Mouse (Mus musculus) small intestine, adult 2 months (tissue): ENCODE data around the gene Dclk3. TPM values are rescaled to one million over a fixed set of nuclear protein-coding genes. Genes with fewer than 3 reads are reported as not detected.

Experiments
- H3K27ac ChIP-seq: fragments of 200-500 bp; 2 replicates; pipeline ENCODE4 v1.5.1; 2012; ENCODE audit warnings: low read depth, low read length, control low read depth, inconsistent platforms; ENCODE audit not compliant: insufficient read depth
- H3K27me3 ChIP-seq: fragments of 200-500 bp; 2 replicates; pipeline ENCODE4 v1.6.1; 2012; ENCODE audit warnings: mild to moderate bottlenecking, moderate library complexity, low read length, inconsistent platforms; ENCODE audit not compliant: control insufficient read depth, insufficient read depth
- H3K36me3 ChIP-seq: fragments of 200-500 bp; 2 replicates; pipeline ENCODE4 v1.6.1; 2012; ENCODE audit warnings: mild to moderate bottlenecking, low read length, control low read depth, inconsistent platforms; ENCODE audit not compliant: control insufficient read depth, insufficient read depth
- H3K4me1 ChIP-seq: fragments of 200-500 bp; 2 replicates; pipeline ENCODE4 v1.6.1; 2012; ENCODE audit warnings: low read length, inconsistent platforms, mixed read lengths; ENCODE audit not compliant: control insufficient read depth, insufficient read depth, insufficient read length
- H3K4me3 ChIP-seq: fragments of 200-500 bp; 2 replicates; pipeline ENCODE4 v1.5.1; 2012; ENCODE audit warnings: low read depth, mild to moderate bottlenecking, control low read depth, inconsistent platforms, low read length, moderate library complexity
- CTCF ChIP-seq: fragments of 200-500 bp; IDR thresholded peaks from 2 replicates; pipeline ENCODE4 v1.5.1; 2012; ENCODE audit warnings: low read depth, mild to moderate bottlenecking, control low read depth, inconsistent platforms, low read length, moderate library complexity, mixed read lengths; ENCODE audit not compliant: insufficient replicate concordance, insufficient read length; ENCODE audit errors: extremely low read depth
- POLR2A ChIP-seq: fragments of 200-500 bp; IDR thresholded peaks from 2 replicates; pipeline ENCODE4 v1.6.1; 2012; ENCODE audit warnings: low read depth, mild to moderate bottlenecking, control low read depth, inconsistent platforms, low read length, moderate library complexity
- WGBS: fragments of 180-500 bp; shearing (Covaris S2); methylation state at CpG from one replicate; pipeline ENCODE4 v1.1.7; 2018; 5-methylcytosine and 5-hydroxymethylcytosine counted together
- polyA plus RNA-seq: library from polyadenylated mRNA; depleted of rRNA; stranded (reverse); fragments of >200 nt; gene quantifications from 2 replicates; pipeline ENCODE4 v1.2.3, GENCODE M21; 2012

Dclk3 gene
- polyA plus RNA-seq, 1 experiment, result 2.2 TPM

DNA sequence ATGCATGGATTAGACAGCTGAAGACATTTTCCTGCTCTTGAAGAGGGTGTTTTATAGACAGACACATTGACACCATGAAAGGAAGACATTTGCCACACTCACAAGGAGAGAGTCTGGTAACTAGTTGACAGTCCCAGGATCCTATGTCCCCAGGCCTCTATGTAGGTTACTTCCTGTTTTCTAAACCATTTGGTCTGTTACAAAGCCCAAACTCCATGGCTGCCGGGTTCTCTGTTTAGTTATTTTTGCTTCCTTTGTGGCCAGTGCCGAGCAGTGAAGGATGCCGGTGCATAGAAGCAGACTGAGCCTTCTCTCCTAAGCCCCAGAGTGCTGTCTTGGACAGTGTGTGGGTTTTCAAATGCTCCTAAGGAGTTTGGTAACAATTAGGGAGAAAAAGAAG, 15.0 kb downstream of the Dclk3 start:
- Histone ChIP-seq H3K36me3 (no peaks in the 10 kb centered on the region), H3K4me3 (no peak overlapping the region), H3K27ac (no peak overlapping the region), H3K4me1 (peaks cover 10% of the 10 kb centered on the region), H3K27me3 (no peaks in the 10 kb centered on the region)
- WGBS, result 75% methylated on average over 3 of the region's 3 CpGs
- no peak for TF ChIP-seq POLR2A
- TF ChIP-seq CTCF, result no peak

DNA sequence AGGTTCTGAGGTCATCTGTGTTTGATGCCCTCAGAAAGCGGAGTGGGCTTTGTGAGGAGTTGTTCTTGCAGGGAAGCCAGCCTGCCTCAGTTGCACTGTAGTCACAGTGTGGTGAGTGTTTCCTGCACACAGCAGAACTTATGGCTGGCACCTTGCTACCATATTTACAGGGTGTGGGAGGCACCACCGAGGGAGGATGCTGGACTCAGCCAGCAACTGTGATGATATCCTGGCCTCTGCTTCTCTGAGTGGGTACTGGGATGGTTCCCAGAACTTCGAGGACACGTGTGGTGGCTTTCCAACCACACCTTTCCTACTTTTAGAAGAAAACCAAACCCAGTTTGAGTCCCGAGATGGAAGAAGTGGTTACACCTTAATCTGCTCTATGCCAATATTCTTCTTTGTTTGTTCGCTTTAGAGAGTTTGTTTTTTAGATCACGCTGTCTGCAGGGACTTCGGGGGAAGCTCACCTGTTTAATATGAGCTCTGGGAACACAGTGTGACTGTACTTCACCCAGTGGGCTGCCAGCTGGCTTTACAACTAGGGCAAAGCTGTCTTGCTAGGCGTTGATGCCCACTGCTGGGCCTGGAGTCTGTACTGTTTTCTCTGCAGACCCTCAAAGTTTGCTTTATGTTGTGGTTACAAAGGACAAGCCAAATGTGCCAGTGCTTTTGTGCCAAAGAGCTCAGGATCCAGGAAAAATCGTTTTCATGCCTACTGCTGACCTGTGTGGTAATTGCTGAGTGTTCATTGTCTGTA, 18.5 kb downstream of the Dclk3 start:
- Histone ChIP-seq H3K27me3 (no peaks in the 10 kb centered on the region), H3K36me3 (no peaks in the 10 kb centered on the region), H3K4me3 (no peak overlapping the region), H3K27ac (no peak overlapping the region), H3K4me1 (no peaks in the 10 kb centered on the region; the same call in 1 of the 2 replicates)
- TF ChIP-seq CTCF, result no peak
- TF ChIP-seq POLR2A, result no peak
- WGBS, result 79% methylated on average over 10 of the region's 10 CpGs

DNA sequence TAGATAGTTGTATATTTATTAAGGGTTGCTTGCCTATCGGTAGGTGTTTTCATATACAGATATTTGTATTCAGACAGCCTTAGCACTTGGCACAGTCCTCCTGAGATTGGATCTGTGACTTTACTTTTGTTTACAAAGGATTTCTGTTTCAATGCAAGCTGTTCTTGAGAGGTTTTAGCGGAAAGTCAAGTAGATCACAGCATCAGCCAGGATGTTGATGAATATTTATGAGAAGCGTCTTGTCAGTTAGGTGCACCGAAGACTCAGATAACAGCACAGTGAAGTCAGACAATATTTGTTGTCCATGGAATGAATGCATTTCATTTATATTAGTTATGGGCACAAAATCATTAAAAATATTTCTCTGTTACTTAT, 19.0 kb downstream of the Dclk3 start:
- WGBS, result 83% methylated on average over 4 of the region's 4 CpGs
- TF ChIP-seq POLR2A, result no peak
- Histone ChIP-seq H3K4me3 (no peak overlapping the region), H3K36me3 (no peaks in the 10 kb centered on the region), H3K4me1 (no peaks in the 10 kb centered on the region; the same call in 1 of the 2 replicates), H3K27ac (no peak overlapping the region), H3K27me3 (no peaks in the 10 kb centered on the region)

DNA sequence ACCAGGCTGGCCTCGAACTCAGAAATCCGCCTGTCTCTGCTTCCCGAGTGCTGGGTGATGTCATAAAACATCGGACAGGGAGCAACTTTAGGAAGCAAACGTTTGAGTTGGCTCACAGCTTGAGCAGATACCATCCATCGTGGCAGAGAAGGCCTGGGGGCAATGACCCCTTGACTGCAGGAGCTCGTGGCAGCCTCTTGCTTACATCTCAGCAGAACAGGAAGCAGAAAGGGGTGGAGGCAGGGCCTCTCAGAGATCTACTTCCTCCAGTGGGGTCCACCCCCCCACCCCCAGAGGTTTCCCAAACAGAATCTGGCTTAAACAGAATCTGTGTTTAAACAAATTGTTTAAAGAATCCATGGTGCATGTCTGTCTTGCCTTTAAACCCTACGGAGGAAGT, 20.6 kb downstream of the Dclk3 start:
- H3K4me1 ChIP-seq, result no peaks in the 10 kb centered on the region; the same call in 1 of the 2 replicates
- H3K27me3 ChIP-seq, result no peaks in the 10 kb centered on the region
- 0 out of 2 replicates have a peak overlapping the region, but pooled peaks have one; percentile 15 for H3K27ac ChIP-seq
- TF ChIP-seq CTCF (no peak), POLR2A (no peak)
- no peak overlapping the region for H3K4me3 ChIP-seq
- no peaks in the 10 kb centered on the region for H3K36me3 ChIP-seq
- WGBS, result 63% methylated on average over 8 of the region's 8 CpGs

DNA sequence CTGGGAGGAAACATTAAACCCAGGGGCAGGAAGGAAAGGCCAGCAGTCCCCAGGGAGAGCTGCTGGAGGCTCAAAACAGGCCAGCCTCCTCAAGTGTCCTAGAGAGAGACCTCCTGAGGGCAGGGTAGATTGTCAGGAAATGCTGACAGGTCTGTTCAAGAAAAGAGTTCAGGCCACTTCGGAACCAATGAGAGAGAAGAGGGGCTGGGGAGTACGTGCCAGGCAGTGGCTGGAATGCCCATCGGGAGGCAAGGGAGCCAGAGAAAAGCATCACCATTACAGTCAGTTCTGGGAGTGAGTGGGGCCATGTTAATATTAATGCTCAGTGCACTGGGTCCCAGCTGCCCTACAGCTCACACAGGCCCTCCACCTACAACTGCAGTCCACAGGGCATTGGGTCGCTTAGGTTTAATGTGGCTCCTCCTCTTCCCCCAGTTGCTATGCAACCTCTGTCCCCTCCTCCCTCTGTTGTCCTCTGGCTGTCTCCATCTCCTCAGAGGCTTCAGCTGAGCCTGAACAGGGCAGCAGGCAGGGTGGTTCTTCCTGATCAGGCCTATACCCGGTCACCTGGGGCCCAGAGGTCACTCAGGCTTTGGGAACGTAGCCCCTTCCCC, 21.4 kb downstream of the Dclk3 start:
- Histone ChIP-seq H3K36me3 (no peaks in the 10 kb centered on the region), H3K4me1 (no peaks in the 10 kb centered on the region; the same call in 1 of the 2 replicates), H3K27me3 (no peaks in the 10 kb centered on the region), H3K27ac (no peak overlapping the region), H3K4me3 (no peak overlapping the region)
- WGBS, result 52% methylated on average over 6 of the region's 6 CpGs
- TF ChIP-seq POLR2A (no peak), CTCF (no peak)

DNA sequence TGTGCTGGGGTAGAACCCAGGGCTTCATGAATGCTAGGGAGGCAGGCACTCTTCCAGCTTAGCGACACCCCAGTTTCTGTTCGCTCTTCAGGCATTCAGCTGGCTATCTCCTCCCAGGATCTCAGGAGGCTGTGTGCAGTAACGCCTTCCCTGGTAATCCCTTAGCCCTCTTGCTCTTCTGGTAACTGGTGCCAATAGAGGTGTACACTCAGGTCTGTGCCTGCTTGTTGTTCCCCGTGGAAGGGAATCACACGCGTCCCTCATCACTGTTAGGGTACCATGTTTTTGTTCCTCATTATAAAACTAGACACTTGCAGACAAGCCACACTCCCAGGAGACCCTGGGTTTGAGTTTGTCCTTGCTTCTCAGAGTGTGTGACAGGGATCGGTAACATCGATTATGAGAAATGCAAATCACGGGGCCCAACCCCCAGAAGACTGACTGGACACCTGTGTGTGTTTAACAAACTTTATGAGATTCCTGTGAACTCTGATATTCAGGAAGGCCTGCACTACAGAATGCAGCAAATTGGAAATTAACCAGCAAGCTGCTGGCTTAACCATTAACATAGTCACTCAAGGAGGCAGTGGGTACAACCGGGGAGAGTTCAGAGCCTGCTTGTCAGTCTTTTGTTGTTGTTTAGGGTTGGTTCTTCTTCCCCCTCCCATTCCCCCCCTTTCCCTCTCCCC, 22.7 kb downstream of the Dclk3 start:
- H3K4me3 ChIP-seq, result no peak overlapping the region
- H3K36me3 ChIP-seq, result no peaks in the 10 kb centered on the region
- WGBS, result 34% methylated on average over 10 of the region's 10 CpGs
- TF ChIP-seq CTCF (no peak), POLR2A (no peak)
- H3K27ac ChIP-seq, result no peak overlapping the region
- no peaks in the 10 kb centered on the region; the same call in 1 of the 2 replicates for H3K4me1 ChIP-seq
- no peaks in the 10 kb centered on the region for H3K27me3 ChIP-seq

DNA sequence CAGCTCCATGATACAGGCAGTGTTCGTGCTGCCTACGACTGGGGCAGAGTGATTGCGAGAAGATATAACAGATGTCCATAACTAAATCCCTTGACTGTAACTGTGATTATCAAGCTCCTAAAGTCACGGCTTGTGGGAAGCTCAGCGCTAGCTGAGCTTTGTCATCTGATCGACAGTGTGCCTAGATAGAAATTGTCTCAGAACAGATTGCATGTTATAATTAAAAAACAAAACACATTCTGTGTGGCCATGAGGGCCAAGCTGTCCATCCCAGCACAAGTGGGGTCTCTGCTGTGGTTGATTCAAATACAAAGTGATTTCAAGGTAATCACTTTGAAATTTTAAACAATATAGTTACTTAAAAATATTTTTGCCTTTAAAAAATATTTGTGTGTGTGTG, 26.8 kb downstream of the Dclk3 start:
- no peaks in the 10 kb centered on the region; the same call in 1 of the 2 replicates for H3K4me1 ChIP-seq
- TF ChIP-seq CTCF (no peak), POLR2A (no peak)
- H3K27ac ChIP-seq, result no peak overlapping the region
- H3K27me3 ChIP-seq, result no peaks in the 10 kb centered on the region
- H3K36me3 ChIP-seq, result no peaks in the 10 kb centered on the region
- 92% methylated on average over 6 of the region's 6 CpGs for WGBS
- no peak overlapping the region for H3K4me3 ChIP-seq
